Mouse (Mus musculus): ENCODE results near the gene Otud5.
"Not testable (repeated sequence)": the region's sequence is repeated elsewhere in the genome, so short reads cannot be mapped to it uniquely, and the experiment has no call there.

Otud5 gene

DNA sequence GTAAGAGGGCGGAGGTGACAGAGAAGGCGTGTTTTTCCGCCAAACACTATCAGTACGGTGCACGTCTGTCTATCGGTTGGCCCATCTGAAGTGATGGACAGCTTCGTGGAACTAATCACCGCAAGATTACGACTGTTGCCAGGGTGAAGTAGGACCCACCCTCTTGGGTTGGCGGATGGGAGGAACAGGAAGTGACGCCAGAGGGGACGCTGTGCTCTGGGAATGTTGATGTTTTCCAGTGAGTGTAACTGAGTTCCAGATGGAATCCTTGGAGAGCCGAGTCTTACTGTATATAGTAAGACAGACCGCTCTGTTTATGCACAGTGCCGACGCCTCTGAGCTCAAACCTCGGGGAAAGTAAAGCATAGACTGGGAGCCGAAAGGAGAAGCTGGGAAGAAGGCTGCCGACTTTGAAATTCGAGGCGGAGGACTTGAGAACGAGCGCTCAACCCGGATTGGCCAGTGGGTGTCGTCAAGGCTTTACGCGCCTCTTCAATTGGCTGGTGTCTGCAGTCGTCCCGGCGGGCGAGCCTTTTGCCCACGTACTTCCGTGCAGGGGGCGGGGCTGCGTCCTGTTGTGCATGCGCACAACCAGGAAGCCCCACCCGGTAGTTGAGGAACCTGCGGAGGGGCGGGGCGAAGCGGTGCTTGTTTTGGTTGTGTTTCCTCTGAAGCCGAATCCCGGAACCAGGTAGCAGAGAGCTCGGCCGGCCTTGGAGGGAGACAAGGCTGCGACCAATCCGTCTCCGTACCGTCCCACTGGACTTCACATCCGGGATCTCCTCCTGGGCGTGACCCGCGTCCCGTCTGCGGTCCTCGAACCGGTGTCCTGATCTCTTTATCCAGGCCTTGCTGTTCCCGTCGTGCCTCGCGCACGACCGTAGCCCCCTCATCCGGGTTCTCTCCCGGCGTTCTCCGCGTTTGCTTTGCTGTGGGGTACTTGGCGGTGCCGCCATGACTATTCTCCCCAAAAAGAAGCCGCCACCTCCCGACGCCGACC, at the start of gene Otud5:
Gene Otud5 (plus strand): TSS at position 202 of the 1,000 bp plus-strand sequence.
- peak; percentile 89 to 93 for DNase-seq

DNA sequence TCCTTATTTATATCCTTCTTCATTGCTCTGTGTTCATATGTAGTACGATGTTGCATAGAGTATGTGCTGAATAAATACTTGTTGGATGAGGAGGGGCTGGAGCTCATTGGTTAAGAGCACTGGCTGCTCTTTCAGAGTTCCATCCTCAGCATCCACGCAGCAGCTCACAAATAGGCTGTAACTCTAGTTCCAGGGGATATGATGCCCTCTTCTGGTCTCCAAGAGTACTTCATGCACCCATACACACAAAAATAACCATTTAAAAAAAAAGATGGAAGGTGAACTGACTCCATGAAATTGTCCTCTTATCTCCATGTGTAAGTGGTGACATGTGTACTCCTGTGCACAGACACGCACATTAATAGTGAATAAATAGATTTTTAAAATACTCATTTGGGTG, 47.8 kb upstream of the Otud5 start:
- no peak for DNase-seq

DNA sequence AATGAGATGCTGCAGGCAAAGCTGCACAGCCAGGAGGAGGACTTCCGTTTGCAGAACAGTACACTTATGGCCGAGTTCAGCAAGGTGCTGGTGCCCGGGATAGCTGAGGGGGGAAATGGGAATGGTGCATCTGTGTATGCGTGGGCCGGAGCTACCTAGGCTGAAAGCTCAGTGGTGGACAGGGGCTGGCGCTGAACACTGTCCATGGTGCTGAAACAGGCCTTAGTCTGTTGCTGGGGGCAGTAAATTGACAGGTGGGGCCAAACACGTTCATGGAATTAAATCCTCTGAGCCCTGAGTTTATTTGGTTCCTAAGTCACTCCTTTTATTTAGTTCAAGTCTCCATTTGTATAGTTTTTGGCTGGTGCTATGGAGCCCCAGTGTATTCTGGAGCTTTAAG, 46.1 kb upstream of the Otud5 start:
- DNase-seq: peak in 1 of 2 experiments; percentile 11

DNA sequence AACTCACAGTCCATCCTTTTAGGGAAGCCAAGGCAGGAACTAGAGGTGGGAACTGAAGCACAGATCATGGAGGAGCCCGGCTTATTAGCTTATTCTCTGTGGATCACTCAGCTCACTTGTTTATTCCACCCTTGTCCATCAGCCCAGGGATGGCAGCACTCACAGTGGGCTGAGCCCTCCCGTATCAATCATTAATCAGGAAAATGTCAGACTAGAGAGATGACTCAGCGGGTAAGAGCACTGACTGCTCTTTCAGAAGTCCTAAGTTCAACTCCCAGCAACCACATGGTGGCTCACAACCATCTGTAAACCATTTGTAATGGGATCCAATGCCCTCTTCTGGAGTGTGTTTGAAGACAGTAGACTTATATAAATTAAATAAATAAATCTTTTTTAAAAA, 43.8 kb upstream of the Otud5 start:
- DNase-seq: no peak

DNA sequence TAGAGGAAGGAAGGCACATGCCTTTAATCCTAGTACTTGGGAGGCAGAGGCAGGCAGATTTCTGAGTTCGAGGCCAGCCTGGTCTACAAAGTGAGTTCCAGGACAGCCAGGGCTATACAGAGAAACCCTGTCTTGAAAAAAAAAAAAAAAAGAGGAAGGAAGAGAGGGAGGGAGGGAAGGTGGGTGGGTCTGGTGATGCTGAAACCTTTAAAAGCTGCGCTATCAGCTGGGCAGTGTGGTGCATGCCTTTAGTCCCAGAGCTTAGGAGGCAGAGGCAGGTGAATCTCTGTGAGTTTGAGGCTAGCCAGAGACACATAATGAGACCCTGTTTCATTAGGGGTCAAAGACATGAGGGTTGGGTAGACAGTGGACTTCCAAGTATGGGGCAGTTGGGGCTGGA, 39.0 kb upstream of the Otud5 start:
- DNase-seq: not testable (repeated sequence)

DNA sequence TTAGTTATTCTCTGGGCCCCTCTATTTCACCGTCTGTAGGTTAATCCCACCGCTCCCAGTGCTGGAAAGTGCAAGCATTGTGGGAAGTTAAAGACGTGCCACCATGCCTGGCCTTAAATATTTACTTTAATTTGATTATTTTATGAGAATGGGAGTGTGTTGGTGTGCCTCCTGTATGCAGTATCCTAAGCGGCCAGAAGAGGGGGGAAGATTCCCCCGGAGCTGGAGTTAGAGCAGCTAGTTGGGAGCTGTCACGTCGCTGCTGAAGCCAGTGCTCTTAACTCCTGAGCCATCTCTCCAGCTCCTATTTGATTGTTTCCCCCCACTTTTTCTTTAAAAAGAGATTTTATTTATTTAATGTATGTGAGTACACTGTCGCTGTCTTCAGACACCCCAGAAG, 26.1 kb upstream of the Otud5 start:
- not testable (repeated sequence) for DNase-seq

DNA sequence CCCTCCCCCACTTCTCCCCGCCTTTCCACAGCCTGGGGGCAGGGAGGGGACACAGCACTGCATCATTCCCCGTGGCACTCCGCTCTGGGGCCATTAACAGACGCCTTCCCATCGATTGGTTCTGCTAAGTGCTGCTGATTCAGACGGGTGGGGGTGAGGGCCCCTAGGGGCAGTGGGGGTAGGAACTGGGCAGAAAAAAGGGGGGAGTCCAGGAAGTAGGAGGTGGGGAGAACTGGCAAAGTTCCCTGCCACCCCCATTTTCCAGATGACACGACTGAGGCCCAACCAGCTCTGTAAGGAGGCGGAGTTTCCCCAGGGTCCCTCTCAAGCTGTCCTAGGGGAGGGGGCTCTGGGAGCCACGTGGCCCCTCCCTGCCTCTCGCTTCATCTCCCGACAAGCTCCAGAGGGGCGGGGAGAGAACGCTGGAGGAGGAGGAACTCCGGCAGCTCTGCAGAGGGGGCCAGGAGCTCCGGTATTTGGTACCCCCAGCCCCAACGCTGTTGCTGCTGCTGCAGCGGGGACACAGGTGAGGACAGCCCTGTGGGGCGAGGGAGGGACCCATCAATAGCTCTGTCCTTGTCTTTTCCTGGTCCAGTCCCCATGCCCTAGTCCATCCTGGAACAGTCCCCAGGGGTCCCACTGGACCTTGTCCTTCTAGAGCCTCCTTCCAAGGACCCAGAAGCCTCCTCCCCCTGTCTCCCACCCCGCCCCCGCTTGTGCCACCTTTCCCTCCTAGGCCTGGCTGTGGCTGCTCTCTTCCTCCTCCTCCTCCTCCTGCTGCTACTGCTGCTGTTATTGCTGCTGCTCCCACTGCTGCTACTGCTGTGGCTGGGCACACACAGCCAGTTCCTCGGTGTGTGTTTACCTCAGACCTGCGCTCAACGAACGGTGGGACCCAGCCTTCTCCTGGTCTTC, 19.0 kb upstream of the Otud5 start, which contains the start of gene Kcnd1:
Gene Kcnd1 (plus strand): TSS at position 425 of the 915 bp plus-strand sequence.
- DNase-seq: no peak

DNA sequence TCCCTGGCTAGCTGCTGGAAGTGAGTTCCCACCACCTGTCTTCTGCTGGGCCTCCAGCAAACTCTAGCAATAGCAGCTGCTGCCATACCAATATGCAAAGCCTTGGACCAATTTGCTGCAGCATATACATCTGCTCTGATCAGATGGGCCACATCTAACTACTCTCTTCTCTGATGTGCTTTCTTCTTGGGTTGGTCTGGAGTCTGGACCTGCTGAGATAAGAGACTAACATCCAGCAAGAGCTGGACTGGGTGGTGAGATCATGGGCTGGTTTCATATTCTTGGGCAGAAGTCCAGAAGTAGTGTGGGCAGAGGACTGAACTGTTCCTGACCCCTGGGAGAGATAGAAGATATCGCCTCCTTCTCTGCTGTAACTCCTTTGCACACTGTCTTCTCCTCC, 4.0 kb upstream of the Otud5 start:
- DNase-seq: no peak

DNA sequence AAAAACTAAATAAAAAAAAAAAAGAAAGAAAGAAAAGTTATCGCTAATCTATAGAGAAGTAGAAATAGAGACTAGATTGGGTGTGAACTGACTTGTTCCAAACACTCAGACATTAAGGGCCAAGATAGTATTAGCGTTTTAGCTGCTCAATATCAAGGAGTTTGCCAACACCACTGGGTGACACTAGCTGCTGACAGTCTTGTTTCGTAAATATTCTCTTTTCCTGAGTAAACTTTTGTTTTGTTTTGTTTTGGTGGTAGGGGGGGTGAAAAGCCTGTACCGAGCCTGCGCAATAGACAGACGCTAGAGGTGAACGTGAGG, 362 bp upstream of the Otud5 start:
- DNase-seq: no peak

DNA sequence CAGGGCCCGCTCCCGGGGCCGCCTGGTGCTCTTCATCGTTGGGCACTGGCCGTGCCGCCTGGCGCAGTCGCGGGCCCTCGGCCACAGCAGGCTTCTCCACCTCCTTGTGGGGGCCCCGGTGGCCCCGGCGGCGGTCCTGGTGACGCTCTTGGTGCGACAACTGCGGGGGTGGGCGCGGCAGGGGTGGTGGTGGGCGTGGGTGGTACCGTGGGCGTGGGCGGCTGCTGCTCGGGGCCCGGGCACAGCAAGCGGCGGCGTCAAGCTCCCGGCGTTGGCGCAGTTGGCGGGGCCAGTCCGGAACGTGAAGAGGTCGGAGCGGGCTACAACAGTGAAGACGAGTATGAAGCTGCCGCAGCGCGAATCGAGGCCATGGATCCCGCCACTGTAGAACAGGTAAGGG, 1.2 kb downstream of the Otud5 start:
- DNase-seq: peak in 1 of 2 experiments; percentile 27

DNA sequence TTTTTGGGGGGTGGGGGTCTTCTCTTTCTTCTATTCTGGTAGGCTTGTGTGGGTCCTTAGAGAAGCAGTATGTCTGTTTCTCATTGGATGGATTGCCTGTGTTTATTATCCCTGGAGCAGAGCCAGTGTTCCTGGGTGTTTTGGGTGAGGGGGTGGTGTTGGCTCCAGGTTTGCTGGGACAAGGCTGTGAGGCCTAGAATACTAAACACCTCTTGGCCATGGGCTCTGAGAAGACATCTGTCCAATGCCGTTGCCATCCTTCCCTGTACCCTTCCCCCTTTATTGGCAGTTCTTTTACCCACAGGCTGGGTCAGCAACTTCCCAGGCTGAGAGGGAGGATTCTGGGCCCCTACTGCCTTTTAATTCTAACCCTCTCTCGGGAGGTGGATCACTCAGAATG, 6.7 kb downstream of the Otud5 start:
- DNase-seq: no peak

DNA sequence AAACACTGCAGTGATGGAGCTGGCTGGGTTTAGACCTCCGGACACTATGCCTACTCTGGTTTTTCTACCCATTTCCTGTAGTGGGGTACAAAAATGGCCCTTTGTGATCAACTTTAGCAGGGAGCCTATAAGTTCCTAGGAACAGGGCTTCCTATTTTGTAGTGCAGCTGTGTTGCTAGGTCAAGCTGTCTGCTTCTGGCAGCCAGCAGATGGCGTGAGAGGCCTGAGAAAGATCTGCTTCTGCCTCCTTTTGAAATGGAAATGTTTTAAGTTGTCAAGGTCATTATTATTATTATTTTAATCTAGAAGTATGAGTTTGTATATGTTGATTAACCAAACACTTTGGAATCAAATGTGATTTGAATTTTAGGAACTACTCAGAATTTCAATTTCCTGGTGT, 13.4 kb downstream of the Otud5 start:
- peak; percentile 33 to 46 for DNase-seq

DNA sequence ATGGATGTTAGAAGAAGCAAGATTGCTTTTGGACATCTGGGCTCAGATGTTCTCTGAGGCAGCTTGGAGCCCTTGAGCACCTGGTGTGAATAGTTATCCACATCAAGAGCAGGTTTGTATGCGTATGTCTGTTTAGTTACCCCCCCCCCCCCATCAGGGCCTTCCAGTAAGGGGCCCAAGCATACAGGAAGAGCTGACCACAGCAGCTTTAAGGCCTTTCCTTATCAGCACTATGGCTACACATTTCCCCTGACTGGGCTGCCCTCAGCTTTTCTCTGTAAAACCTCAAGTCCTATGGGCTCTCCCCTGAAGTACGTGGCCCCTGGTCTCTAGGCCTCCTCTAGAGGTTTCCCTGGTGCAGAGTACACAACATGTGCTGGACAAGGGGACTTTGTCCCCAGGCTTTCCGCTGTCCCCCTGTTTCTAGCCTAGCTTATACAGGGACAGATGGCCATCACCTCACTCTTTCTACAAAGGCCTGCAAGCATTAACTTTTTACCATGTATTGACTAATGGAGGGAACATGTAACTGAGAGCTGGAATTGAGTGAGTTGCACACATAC, 18.1 kb downstream of the Otud5 start:
- DNase-seq: no peak

DNA sequence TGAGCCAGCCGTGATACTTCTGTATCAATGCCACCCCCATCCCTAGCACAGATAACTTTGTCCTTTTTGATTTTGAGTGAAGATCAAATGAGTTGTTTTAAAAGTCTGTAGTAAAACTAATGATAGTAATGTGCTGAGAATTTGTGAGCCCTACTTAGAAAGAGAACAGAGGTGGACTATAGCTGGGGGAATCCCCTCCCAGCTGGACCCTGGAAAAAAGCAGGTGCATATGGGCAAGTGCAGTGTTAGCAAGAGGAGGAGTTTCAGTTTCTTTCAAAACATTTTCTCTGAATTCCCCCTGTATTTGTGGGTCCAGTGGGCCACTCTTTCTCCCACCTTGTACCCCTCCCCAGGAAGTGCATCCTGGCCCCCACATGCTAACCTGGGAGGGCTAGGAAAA, 22.0 kb downstream of the Otud5 start:
- no peak for DNase-seq

DNA sequence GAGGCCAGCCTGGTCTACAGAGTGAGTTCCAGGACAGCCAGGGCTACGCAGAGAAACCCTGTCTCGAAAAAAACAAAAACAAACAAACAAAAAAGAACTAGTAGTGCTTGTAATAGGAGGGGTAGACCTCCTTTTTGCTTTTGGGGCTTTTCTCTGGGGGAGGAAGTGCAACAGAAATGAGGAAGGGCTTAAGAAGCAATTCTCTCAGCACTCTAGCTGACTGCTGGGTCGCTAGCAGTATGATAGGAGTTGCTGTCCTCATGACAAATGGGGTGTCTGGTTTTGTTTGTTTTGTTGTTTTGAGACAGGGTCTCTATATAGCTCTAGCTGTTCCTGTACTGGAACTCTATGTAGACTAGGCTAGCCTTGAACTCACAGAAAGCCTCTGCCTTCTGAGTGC, 23.4 kb downstream of the Otud5 start:
- DNase-seq: no peak

DNA sequence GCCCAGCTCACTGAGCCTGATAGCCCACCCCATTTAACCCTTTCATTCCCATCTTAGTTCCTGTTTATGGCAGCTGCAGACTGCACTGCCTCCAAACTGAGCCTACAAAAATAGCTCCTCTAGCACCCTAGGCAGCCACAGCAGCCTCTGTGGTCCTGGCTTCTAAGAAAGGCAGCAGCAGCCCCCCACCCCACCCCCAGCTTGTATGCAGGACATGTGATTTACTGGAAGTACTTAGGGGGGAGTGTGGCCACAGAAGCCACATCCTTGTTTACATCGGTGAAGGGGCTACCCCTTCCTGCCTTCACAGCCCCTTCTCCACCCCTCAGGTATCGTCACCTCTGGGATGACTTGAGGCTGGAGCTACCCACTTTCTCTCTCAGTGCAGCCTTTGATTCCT, 24.2 kb downstream of the Otud5 start:
- DNase-seq: no peak

DNA sequence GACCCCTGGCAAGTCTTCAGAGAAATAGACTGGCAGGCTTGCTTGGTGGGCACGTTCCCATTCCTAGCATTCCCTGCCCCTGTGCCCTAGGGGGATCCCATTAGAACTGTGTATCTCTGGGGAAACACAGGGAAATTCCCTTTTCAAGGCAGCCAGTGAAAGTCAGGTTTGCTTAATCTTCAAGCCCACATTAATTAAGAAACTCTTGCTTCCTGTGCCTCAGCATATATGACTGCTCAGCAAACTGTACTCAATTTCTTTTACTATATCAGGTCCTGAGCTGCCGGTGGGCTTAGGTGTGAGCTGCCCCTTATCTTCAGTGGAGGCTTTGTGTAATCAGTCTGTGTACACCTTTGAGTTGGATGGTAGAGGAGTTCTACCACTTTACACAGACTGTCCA, 24.6 kb downstream of the Otud5 start:
- DNase-seq: no peak

DNA sequence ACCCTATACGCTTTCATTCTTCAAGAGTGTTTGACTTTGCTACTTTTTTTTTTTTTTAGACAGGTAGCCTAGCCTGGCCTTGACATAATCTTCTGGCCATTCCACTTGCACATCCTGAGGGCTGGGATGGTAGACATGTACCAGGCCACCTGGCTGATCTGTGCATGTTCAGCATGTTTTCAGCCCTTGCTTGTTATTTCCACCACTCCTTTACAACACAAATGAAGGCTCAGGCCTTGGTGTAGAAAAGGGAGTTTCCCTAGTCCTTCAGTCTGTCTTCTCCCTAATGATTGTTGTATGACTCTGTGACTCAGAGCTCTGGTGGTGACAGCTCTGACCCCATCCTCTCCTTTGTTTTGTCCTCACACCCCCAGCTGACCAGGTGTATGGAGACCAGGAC, 26.0 kb downstream of the Otud5 start:
- DNase-seq: no peak

DNA sequence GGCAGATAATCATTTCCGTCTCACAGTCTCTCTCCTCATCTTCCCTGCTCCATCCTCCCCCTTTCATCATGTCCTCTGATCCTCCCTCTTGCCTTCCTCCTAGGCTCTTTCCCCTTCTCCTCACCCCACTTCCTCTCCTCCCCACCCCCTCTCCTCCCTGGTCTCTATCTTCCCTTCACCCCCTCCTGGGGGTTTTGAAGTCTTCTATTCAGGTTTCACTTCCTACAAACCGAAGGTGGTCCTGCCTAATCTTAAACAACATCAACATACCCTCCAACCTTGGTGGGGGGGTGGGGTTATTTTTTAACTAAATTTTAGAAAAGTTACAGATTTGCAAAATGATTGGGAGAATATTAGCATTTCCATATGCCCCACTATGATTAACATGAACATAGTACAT, 27.3 kb downstream of the Otud5 start:
- DNase-seq: no peak

DNA sequence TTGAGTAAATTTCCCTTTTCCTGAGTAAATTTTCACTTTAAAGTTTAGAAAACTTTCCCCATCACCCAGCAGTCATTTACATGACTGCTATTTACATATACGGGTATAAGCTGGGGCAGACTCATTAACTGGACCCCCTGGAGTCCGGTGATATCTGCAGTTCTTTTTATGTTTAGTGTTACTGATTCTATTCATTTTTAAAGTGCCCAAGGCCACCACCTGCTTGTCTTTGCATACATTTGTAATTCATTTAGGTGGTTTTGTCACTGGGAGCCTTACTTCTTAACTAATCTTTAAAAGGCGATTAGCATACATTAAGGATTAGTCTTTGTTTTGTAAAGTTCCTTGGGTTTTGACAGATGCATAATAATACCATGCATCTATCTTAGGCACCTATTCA, 28.7 kb downstream of the Otud5 start:
- DNase-seq: no peak

DNA sequence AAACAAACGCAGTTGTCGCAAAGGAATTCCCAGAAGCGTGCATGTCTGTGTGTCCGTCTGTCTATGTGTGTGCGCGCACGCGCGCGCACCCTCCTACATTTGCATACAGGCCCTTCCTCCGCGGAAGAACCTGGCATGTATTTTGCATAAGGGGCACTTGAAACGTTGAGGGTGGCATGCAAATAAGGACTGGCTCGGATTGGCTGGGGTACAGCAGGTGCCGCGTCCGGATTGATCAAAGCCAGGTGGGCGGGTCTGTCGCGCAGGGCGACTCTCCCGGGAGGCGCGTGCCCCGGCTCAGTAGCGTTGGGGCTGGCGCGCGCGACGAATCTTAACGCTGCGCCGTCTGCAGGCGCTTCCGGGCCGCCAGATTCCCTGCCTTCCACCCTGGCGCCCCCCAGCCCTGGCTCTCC, 36.8 kb downstream of the Otud5 start, which contains the start of gene Pim2:
Gene Pim2 (plus strand): TSS at position 256 of the 413 bp plus-strand sequence.
- DNase-seq: peak; percentile 76 to 81

DNA sequence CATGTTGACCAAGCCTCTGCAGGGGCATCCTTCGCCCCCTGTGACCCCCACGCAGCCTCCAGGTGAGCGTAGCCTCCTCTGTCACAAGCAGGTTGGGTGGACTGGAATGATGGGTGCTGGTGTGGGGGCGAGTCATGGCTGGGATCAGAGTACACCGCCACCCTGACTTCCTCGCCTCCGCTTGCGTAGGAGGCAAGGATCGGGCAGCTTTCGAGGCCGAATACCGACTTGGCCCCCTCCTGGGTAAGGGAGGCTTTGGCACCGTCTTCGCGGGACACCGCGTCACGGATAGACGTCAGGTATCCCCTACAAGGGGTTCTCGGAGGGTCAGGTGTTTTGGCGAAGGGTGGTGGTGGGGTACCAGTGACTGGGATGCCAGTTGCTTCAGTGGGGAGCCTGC, 37.3 kb downstream of the Otud5 start:
- DNase-seq: peak in 1 of 2 experiments; percentile 25

DNA sequence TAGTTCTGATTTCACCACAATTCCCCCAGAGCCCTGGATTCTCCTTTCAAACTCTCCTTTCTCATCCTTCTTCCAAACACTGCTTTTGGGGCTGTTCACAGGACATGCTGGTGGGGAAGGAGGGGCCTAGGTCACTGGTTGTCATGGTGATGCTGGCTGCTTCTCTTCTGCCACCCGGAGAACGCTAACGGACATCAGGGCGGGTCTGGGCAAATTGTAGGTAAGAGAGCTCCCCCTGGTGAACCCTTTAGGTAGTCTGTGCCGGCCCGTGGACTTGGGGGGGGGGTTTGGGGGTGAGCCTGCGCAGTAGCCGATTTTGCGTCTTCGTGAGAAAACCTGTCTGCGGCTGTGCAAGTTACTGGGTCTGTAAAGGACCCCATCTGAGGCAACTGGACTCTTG, 38.7 kb downstream of the Otud5 start:
- peak; percentile 51 to 60 for DNase-seq

All from spleen, adult 18-20 months (tissue).